Mouse (Mus musculus) C2C12 (cell line): ENCODE measurements around the gene Wbp4. TPM values are rescaled to one million over a fixed set of nuclear protein-coding genes. Genes with fewer than 3 reads are reported as not detected.

Source experiments
- H3K27me3 ChIP-seq: one replicate; pipeline ENCODE4 v1.6.1; 2011; ENCODE audit not compliant: control insufficient read depth, insufficient read depth, insufficient read length
- H3K36me3 ChIP-seq: one replicate; pipeline ENCODE4 v1.6.1; 2011; ENCODE audit not compliant: control insufficient read depth, insufficient read depth
- H3K4me3 ChIP-seq: one replicate; pipeline ENCODE4 v1.5.1; 2011; ENCODE audit warnings: mild to moderate bottlenecking, control low read depth; ENCODE audit not compliant: poor library complexity, insufficient read depth, severe bottlenecking
- H3K79me2 ChIP-seq: one replicate; pipeline ENCODE4 v1.6.1; 2011; ENCODE audit not compliant: control insufficient read depth, insufficient read depth
- H3K79me3 ChIP-seq: one replicate; pipeline ENCODE4 v1.6.1; 2011; ENCODE audit warnings: low read depth, control low read depth
- H3ac ChIP-seq: one replicate; pipeline ENCODE3; 2011; ENCODE audit warnings: low read depth; ENCODE audit not compliant: control insufficient read depth, insufficient read length
- CEBPB ChIP-seq: IDR thresholded peaks from one replicate; pipeline ENCODE4 v1.6.1; 2011; ENCODE audit warnings: low read depth, mild to moderate bottlenecking, control low read depth, moderate library complexity
- CTCF ChIP-seq: IDR thresholded peaks from one replicate; pipeline ENCODE4 v1.5.1; 2011; ENCODE audit not compliant: control insufficient read depth, insufficient read depth, insufficient read length
- FOSL1 ChIP-seq: IDR thresholded peaks from one replicate; pipeline ENCODE4 v1.8.0; 2011; ENCODE audit warnings: mild to moderate bottlenecking, low read length; ENCODE audit not compliant: poor library complexity, insufficient read depth, severe bottlenecking
- MAX ChIP-seq: IDR thresholded peaks from one replicate; pipeline ENCODE4 v1.6.1; 2011; ENCODE audit warnings: mild to moderate bottlenecking, control low read depth
- MYOD1 ChIP-seq: IDR thresholded peaks from one replicate; pipeline ENCODE4 v1.6.1; 2011; ENCODE audit warnings: low read depth; ENCODE audit not compliant: control insufficient read depth, insufficient read length
- MYOG ChIP-seq: IDR thresholded peaks from one replicate; pipeline ENCODE4 v1.6.1; 2011; ENCODE audit not compliant: control insufficient read depth, insufficient read length; ENCODE audit errors: extremely low read depth
- USF1 ChIP-seq: IDR thresholded peaks from one replicate; pipeline ENCODE4 v1.6.1; 2011; ENCODE audit warnings: low read depth, mild to moderate bottlenecking, control low read depth, moderate library complexity
- polyA plus RNA-seq: library from polyadenylated mRNA; unstranded; fragments of >200 nt; fragmentation: generic; extraction: Trizol; gene quantifications from one replicate; pipeline ENCODE4 v1.2.1, GENCODE M21; 2012; ENCODE audit warnings: missing spikeins

Wbp4 gene
- polyA plus RNA-seq, 1 experiment, result 9.8 TPM

GRCm38 (mm10) chr14:79499326-79499725, 18.0 kb upstream of the Wbp4 start:
- Histone ChIP-seq H3ac (no peak overlapping the region), H3K36me3 (no peaks in the 10 kb centered on the region), H3K79me3 (peaks cover 4% of the 10 kb centered on the region), H3K4me3 (no peak overlapping the region), H3K79me2 (no peaks in the 10 kb centered on the region), H3K27me3 (no peaks in the 10 kb centered on the region)
- TF ChIP-seq FOSL1, result no peak
- no peak for TF ChIP-seq CTCF
- TF ChIP-seq MYOG, result no peak
- TF ChIP-seq CEBPB, result no peak
- TF ChIP-seq MAX, result no peak
- TF ChIP-seq USF1, result no peak
- no peak for TF ChIP-seq MYOD1

- H3K27me3 ChIP-seq, result no peaks in the 10 kb centered on the region
- peaks cover 2% of the 10 kb centered on the region for H3K79me3 ChIP-seq
- H3K36me3 ChIP-seq, result no peaks in the 10 kb centered on the region
- no peak overlapping the region for H3K4me3 ChIP-seq
- H3K79me2 ChIP-seq, result no peaks in the 10 kb centered on the region
- H3ac ChIP-seq, result no peak overlapping the region
- no peak for TF ChIP-seq CEBPB
- TF ChIP-seq USF1, result no peak
- no peak for TF ChIP-seq MYOG
- no peak for TF ChIP-seq FOSL1
- TF ChIP-seq MYOD1, result no peak
- TF ChIP-seq CTCF, result no peak
Observed at GRCm38 (mm10) chr14:79494349-79494748, 13.0 kb upstream of the Wbp4 start.

- TF ChIP-seq MYOG (no peak), MYOD1 (no peak), CEBPB (no peak), MAX (no peak), USF1 (no peak), CTCF (no peak), FOSL1 (no peak)
- Histone ChIP-seq H3K79me3 (peaks cover 2% of the 10 kb centered on the region), H3K27me3 (no peaks in the 10 kb centered on the region), H3K4me3 (no peak overlapping the region), H3ac (no peak overlapping the region), H3K36me3 (no peaks in the 10 kb centered on the region), H3K79me2 (peaks cover 20% of the 10 kb centered on the region)
Observed at GRCm38 (mm10) chr14:79490246-79490645, 8.9 kb upstream of the Wbp4 start.

- no peaks in the 10 kb centered on the region for H3K36me3 ChIP-seq
- no peak overlapping the region for H3K4me3 ChIP-seq
- peaks cover 31% of the 10 kb centered on the region for H3K79me2 ChIP-seq
- H3K27me3 ChIP-seq, result no peaks in the 10 kb centered on the region
- H3ac ChIP-seq, result no peak overlapping the region
- TF ChIP-seq MYOG (no peak), USF1 (no peak), MYOD1 (no peak), CTCF (no peak), FOSL1 (no peak), CEBPB (no peak), MAX (no peak)
- peaks cover 2% of the 10 kb centered on the region for H3K79me3 ChIP-seq
Observed at GRCm38 (mm10) chr14:79489150-79489549, 7.8 kb upstream of the Wbp4 start.

- no peaks in the 10 kb centered on the region for H3K27me3 ChIP-seq
- no peaks in the 10 kb centered on the region for H3K36me3 ChIP-seq
- H3ac ChIP-seq, result no peak overlapping the region
- peaks cover 36% of the 10 kb centered on the region for H3K79me2 ChIP-seq
- no peak for TF ChIP-seq CTCF
- TF ChIP-seq MYOD1, result no peak
- TF ChIP-seq MAX, result no peak
- TF ChIP-seq USF1, result no peak
- TF ChIP-seq CEBPB, result no peak
- no peak for TF ChIP-seq FOSL1
- H3K4me3 ChIP-seq, result no peak overlapping the region
- peaks cover 3% of the 10 kb centered on the region for H3K79me3 ChIP-seq
Observed at GRCm38 (mm10) chr14:79488531-79488930, 7.2 kb upstream of the Wbp4 start.

GRCm38 (mm10) chr14:79486993-79487731, 5.8 kb upstream of the Wbp4 start:
- Histone ChIP-seq H3K79me2 (peaks cover 49% of the 10 kb centered on the region), H3ac (no peak overlapping the region), H3K36me3 (no peaks in the 10 kb centered on the region), H3K4me3 (no peak overlapping the region), H3K27me3 (no peaks in the 10 kb centered on the region), H3K79me3 (peaks cover 9% of the 10 kb centered on the region)
- TF ChIP-seq FOSL1 (no peak), USF1 (peak; percentile 88)
